Mouse (Mus musculus): ENCODE measurements around the gene Lancl1.

Gene Lancl1

GRCm38 (mm10) chr1:67017101-67017870 lies 21.4 kb downstream of the Lancl1 start:
- DNase-seq (ENCODE audit: low spot score in 2 of 2) = no peak

GRCm38 (mm10) chr1:67014205-67014604 lies 24.5 kb downstream of the Lancl1 start:
- DNase-seq (ENCODE audit: low spot score in 2 of 2) = no peak

GRCm38 (mm10) chr1:67010520-67010919 lies 28.2 kb downstream of the Lancl1 start:
- no peak for DNase-seq (ENCODE audit: low spot score in 2 of 2)

GRCm38 (mm10) chr1:67003699-67004098 lies 35.0 kb downstream of the Lancl1 start:
- DNase-seq (ENCODE audit: low spot score in 2 of 2) = no peak

- DNase-seq (ENCODE audit: low spot score in 2 of 2) = no peak
These were observed 36.4 kb downstream of the Lancl1 start for GRCm38 (mm10) chr1:67002226-67002625.

GRCm38 (mm10) chr1:67001367-67001766 lies 37.3 kb downstream of the Lancl1 start:
- no peak for DNase-seq (ENCODE audit: low spot score in 2 of 2)

GRCm38 (mm10) chr1:67000484-67000883 lies 38.2 kb downstream of the Lancl1 start:
- no peak for DNase-seq (ENCODE audit: low spot score in 2 of 2)

GRCm38 (mm10) chr1:66998601-66999000 lies 40.1 kb downstream of the Lancl1 start:
- DNase-seq (ENCODE audit: low spot score in 2 of 2) = no peak

GRCm38 (mm10) chr1:66998188-66998587 lies 40.5 kb downstream of the Lancl1 start:
- DNase-seq (ENCODE audit: low spot score in 2 of 2) = no peak

- no peak for DNase-seq (ENCODE audit: low spot score in 2 of 2)
These were observed 41.9 kb downstream of the Lancl1 start for GRCm38 (mm10) chr1:66996819-66997218.

GRCm38 (mm10) chr1:66992764-66993163 lies 45.9 kb downstream of the Lancl1 start:
- no peak for DNase-seq (ENCODE audit: low spot score in 2 of 2)

GRCm38 (mm10) chr1:66987558-66988190 lies 51.0 kb downstream of the Lancl1 start:
- DNase-seq (ENCODE audit: low spot score in 2 of 2) = no peak

GRCm38 (mm10) chr1:66985906-66986305 lies 52.8 kb downstream of the Lancl1 start:
- no peak for DNase-seq (ENCODE audit: low spot score in 2 of 2)

- DNase-seq (ENCODE audit: low spot score in 2 of 2) = no peak
These were observed 53.5 kb downstream of the Lancl1 start for GRCm38 (mm10) chr1:66985129-66985698.

GRCm38 (mm10) chr1:66980129-66980528 lies 58.5 kb downstream of the Lancl1 start:
- no peak for DNase-seq (ENCODE audit: low spot score in 2 of 2)

GRCm38 (mm10) chr1:66975456-66975855 lies 63.2 kb downstream of the Lancl1 start:
- DNase-seq (ENCODE audit: low spot score in 2 of 2) = no peak

- DNase-seq (ENCODE audit: low spot score in 2 of 2) = no peak
These were observed 73.8 kb downstream of the Lancl1 start for GRCm38 (mm10) chr1:66964857-66965256.

- DNase-seq (ENCODE audit: low spot score in 2 of 2) = no peak
These were observed 78.0 kb downstream of the Lancl1 start for GRCm38 (mm10) chr1:66960536-66961243.

GRCm38 (mm10) chr1:66957361-66957760 lies 81.3 kb downstream of the Lancl1 start:
- no peak for DNase-seq (ENCODE audit: low spot score in 2 of 2)

- DNase-seq (ENCODE audit: low spot score in 2 of 2) = no peak
These were observed 87.6 kb downstream of the Lancl1 start for GRCm38 (mm10) chr1:66951086-66951485.
